Mouse (Mus musculus): ENCODE results near the gene Enox1.

Gene Enox1

DNA sequence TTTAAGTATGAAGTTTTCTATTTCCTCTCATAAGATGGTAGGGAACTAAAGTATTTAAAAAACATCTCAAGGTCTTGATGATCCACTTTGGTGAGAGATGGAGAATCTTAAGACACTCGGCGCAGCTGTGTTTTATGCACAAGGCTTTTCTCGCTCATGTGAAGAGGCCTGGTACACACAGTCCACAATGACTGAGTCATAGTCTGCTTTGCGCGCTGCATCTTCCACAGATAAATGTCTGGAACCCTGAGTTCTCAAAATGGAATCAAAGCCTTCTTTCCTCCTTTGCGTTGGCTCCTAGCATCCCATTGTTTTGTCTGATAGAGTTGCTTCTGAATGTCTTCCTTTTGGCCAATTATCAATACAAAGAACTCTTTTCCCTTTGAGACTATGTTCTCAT lies 119.0 kb downstream of the Enox1 start:
- DNase-seq = no peak

DNA sequence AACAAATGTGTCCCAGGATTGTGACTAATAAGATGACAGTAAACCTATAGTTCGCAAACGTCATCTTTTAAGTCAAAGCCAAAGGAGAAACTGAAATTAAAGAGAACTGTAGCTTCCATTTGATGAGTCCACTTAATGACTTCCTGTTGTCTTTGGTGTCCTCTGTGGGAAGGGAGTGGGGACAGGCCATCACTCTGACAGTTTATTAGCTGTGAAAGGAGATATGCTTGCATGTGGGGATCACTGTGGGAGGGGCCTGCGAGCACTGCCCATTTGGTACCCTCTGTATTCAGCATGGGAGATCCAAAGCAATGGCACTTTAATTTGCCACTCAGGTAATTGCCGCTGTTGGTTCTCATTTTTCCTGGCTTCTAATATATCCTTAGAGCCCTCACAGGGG lies 122.6 kb downstream of the Enox1 start:
- DNase-seq = no peak

DNA sequence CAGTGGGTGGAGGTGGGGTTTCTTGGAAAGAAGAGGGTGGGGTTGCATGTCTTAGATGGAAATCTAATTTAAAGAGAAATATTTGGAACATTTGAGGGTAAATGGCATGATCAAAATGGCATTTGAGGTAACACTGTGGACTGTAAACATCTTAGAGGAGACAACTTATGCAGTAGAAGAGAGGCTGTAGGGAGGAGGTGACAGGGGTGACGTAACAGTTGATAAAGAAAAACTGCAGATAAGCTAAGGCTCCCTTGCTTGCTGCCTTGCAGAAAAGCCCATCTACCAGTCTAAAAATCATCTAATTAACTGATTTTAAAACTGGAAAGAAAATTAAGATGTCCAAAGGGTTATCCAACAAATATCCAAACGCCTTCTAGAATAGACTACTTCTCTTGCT lies 123.9 kb downstream of the Enox1 start:
- DNase-seq = no peak

DNA sequence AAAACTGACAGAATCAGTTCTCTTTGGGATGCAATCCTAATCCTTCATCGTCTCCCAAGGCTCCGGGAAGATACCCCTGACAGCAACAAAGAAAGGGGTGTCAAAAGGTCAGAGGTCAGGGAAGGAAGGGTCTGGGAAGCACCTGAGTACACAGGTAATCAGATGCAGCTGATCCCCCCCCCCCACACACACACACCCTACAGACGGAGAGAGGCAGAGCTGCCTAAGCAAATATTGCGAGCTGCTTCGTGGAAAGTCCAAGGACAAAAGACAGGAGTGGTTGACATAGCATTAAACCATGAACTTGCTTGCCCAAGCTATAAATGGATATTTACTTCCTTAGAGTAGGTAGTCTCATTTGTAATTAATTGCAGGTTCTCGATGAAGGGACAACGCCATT lies 124.3 kb downstream of the Enox1 start:
- DNase-seq = no peak

DNA sequence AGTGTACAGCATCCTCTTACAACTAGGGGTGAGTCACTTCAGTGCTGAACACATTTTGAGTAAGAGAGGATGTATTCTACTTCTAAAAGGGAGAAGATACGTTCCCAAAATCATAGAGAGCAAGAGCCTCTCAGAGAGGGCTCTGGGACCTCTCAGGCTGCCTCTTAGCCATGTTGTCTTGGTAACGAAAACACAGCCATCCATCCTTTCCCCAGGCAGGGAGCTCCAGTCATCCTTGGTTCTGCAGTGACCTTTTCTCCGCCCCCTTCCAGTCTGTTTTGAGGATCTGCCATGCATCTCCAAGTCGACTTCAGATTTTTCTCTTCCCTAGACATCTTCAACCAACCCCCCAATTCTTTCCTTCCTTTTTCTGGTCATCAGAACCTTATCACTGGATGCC lies 127.4 kb downstream of the Enox1 start:
- no peak for DNase-seq

DNA sequence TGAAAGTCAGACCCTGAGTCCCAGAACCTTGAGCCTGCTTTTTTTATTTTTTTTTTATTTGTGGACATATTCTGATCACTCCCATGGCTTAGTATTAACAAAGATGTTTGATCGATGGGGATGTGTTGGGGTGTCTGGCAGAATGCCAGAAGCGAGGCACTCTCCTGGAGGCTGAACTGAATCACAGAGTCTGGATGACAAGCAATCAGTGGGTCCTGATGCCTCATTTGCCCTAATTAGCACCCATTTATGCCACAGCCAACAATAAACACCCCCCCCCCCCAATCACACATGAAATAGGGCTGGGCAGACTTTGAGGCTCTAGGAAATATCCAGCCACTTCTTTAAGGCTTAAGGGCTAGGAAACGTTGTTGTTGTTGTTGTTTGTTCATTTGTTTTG lies 128.9 kb downstream of the Enox1 start:
- DNase-seq = no peak

DNA sequence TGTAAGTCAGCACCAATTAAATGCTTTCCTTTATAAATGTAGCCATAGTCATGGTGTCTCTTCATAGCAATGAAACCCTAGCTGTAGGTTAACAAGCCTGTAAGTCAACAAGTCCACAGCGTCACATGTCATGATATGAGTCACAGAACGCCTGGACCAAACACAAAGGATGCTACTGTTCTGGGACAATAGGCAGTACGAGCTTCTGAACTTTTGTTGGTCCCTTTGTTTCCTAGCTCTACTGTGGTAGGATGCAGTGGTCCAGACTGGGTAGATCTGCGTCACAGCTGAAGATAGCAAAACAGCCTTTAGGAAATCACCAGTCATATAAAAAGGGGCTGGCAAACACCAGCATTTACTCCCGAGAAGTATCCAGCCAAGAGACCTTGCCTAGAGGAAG lies 135.2 kb downstream of the Enox1 start:
- DNase-seq = no peak

DNA sequence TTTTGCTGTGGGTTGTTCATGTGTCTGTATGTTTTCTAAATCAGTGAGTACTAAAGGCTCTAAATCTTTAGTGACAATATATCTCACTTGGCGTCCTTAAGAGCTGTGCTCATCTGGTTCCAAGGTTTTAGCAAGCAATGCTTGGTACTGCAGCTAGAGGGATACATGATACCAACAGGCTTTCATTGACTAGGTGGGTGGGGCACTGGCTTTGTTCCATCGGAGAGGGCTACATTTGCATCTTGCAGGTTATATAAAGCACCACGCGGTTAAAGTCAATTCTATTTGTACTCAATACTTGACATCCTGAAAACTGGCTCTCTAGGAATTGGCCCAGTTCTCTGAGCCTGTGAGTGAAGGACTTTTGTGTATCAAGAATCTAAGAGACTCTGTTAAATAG lies 140.5 kb downstream of the Enox1 start:
- DNase-seq = peak in 1 of 2 experiments; percentile 12

DNA sequence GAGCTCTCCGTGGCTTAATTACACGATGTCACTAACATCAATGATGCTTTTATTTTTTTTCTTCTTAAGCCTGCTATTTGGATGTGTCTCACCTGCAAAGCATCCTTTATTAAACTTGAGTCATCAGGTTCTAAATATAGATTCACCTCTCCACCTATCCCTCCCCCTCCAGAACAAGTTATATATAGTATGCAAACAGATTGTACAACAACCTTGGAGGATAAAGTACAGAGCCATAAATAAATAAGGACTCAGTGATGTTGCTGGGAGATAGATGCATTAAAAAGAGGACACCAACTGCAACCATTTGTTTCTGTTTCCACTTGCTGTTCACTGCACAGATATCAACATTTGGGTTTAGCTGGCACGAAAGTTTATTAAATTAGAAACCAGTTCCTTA lies 141.8 kb downstream of the Enox1 start:
- no peak for DNase-seq

DNA sequence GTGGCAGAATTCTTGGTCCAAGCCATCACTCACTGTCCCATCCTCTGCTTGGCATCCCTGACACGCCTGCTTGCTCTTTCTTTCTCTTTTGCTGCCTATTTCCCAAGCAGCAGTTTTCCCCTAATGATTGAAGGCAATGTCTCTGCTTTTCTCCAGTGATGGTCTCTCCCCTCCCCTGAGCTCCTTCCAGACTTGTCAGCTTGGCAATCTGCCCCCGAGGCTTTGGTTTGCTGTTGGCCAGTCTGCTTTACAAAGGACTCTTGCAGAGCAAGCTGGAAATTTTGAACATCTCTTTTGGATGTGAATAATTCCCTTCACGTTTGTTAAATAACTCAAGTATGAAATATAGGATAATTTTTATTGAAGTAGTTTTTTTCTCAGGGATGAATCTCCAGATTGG lies 153.0 kb downstream of the Enox1 start:
- DNase-seq = peak; percentile 51 to 54

DNA sequence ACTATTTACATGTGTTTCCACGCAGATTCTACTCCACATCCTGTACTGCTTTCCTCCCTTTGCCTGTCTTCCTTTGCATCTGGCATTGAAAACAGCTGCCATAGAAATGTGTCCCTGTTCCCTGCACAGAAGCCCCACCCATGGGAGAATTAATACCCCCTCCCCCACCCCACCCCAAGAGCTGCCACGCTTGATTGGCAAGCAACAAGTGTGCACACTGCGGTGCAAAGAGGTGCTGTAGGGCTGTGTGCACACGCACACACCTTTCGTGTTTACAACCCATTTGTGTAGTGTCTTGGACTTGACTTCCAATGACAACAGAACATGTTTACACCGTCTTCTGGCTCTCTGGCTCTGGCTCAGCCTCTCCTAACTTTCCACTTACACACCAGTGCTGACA lies 154.9 kb downstream of the Enox1 start:
- DNase-seq = no peak

DNA sequence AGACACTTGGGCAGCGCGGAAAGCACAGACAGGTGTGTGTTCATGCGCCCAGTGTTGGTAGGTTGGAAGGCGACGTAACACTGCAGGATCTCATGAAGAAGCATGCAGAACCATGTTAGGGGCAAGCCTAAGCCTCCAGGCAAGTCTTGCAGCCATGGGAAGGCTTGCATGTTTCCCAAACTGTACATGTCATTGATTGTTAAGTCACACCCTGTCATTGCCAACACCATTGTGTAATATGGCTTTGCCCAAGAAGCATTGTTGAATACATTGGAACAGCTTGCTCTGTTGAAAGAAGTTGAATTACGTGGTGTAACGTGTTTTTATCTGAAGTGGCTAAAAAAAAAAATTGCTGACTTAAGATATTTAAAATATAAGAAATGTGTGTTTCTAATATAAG lies 162.8 kb downstream of the Enox1 start:
- no peak for DNase-seq

DNA sequence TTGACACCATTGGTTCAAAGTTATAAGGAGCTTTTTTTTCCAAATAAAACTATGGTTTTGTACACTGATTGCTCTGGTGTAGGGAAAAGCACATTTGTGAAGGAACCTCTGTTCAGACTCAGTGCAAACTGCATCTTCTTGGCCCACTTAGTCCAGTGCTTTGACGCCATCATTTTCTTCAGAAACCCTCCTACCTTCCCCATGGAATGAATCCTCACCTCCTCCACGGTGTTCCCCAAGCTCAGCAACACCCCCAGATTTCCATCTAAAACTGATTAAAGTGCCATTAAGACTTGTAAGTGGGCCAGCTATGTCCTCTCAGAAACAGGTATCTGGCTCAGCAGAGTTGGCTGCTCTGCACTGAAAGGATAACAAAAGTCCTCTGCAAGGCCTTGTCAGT lies 167.8 kb downstream of the Enox1 start:
- no peak for DNase-seq

DNA sequence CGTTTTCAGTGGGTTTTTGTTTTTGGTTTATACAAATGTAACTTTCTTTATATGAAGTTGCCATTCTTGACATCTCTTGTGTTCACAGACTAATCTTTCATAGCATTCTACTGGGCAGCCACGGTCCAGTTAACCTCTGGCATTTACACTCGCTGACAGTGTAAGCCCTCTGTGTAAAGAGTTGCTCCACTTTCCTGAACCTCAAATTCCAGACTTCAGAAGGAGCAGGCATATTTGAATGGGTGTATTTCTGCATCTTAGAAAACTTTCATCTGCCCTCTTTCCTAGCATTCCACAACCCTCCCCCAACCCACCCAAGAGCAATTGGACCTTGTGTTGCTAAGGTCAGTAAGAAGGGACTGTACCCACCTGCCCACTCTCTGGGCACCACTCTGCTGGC lies 171.1 kb downstream of the Enox1 start:
- no peak for DNase-seq

DNA sequence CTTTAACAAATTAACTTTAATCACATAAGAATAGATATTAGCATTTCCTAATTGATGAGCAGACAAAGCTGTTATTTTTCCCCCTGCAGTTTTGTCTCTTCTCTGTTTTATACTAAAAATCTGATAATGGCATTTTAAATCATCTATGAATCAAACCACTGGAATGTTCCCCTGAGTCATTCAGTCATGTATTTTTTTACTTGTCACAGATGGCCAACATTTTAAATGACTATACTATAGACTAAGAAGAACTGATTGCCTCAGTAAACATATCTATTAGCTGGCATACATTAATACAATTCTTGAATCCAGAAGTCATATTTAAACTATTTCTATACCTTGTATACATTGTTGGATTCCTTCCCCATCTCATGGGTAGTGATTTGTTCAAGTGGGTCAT lies 173.2 kb downstream of the Enox1 start:
- DNase-seq = no peak

DNA sequence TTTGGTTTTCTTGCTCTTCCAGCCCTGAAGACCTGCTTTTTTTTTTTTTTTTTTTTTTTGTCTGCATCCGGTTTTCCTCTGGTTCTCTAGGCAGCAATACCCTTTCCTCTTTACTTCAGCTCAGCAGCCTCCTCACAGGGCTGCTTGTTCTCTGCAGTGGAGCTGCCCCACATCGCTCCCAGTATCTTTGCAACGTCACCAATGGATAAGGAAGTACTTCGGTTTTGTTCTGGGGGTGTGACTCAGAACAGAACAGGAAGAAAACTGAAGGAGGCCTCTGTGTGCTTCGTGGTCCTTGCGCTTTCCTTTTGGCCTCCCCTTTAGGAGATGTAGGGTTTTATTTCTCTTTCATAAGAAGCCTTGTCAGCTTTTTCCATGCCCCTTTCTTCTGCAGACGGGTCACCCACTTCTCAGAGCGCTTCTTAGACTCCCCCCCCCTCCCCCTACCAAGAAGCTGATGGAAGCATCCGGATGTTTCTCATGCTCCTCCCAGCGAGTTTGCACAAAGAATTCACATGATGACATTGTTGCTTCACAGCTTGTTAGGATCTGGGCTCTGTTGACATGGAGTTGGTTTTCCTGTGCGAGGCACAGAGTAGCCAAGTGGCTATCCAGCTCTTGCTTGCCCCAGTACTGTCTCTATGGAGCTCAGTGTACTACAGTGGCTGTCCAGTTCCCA lies 187.2 kb downstream of the Enox1 start:
- no peak for DNase-seq

DNA sequence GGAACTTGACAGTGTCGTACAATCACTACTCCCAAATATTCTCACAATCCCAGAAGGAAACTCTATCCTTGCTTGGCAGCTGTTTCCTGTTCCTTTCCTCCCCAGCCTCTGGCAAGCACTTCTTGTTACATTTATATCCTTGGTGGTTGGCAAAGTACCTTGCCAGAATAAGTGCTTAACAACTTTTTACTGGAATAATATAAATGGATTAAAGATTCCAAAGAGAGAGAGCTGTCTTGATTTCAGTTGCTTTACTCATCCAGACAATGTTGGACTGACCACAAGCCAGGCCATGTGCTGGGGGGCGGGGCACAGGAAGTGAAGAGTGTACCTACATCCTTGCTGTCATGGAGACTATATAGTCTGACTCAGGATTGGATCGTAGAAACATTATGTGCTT lies 189.7 kb downstream of the Enox1 start:
- DNase-seq = no peak

DNA sequence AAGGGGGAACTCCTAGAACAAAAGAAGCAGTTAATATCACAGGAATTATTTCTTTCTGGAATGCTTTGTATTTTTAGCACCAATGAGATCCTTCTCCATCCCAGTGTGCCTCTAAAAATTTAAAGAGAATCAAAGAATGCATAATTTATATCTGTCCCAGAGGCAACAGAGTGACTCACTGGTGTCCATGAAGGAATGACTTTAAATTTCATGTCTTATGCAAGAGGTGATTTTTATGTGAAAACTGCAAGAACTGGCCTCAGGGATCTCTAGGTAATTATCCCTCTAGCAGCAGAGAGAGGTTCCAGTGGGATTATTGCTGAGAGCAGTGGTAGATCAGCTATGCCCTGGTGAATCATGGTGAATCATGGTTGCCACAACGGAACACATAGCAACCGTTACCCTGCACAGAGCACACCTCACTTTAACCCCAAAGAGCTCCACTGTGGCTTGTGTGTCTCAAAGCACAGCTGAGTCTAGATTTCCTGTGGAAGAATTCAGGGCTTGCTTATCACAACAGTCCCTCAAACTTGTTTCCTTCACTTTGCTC lies 195.3 kb downstream of the Enox1 start:
- DNase-seq = no peak

DNA sequence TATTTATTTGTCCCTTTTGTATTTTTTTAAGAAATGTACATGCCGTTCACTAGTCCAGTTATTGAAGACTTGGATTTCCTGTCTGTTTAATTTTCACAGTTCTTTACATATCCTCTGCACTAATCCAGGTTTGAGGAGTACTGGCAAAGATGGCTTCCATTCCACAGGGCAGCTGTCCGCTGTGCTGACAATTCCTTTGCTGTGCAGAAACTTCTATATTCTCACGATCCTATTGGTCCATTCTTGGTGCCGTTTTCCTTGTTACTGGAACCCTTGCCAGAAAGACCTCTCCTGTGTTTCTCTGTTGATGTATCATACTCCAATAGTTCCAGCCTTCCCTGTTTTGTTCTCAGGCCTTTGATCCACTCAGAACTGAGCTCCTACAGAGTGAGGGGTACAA lies 206.1 kb downstream of the Enox1 start:
- no peak for DNase-seq

DNA sequence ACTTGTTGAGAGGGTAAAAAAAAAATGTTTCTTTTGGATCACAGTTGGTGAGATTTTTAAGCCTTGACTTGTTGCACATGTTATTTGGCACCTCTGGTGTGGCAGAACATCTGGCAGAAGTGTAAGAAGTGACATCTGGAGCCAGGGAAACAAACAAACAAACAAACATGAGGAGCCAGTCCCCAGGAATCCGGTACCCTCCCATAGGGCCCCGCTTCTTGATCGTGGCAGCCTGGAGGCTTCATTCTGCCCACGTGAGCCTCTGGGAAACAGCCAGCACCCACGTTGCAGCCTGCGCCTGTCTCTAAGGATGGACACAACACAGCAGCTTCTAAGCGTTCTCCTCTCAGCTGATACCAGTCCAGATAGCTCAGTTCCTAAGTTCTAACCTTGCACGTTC lies 211.8 kb downstream of the Enox1 start:
- DNase-seq = peak in 1 of 2 experiments; percentile 1

DNA sequence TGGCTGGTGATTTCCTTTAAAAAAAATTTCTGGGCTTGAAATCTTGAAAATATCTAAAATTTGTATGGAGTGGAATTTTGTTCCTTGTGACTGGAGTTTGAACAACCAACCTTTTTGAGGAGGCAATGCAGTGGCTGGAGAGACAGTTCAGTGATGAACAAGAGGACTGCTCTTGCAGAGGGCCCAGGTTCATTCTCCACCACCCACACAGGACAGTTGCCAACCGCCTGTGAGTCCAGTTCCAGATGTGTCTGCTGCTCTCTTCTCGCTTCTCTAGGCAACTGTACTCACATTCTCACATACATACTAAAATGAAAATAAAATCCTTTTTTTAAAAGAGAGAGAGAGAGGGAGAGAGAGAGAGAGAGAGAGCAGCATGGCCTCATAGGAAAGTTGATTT lies 212.5 kb downstream of the Enox1 start:
- peak in 1 of 2 experiments; percentile 1 for DNase-seq

DNA sequence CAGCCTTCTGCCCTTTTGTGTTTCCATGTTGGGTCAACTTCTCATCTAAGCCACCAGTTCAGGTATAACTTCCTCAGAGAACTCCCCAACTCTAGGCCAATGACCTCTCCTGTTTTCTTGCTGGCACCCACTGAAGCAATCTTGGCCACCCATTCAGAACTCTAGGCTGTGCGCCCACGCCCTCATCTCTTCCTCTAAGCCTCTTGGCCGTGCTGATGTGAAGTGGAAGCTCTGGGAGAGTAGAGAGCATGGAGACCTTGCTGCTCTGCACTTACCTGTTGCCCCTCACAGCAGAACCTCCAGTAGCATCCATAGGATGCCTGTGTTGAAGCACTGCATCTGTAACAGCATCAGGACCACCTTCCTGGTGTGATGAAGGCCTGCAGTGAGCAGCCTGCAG lies 214.0 kb downstream of the Enox1 start:
- peak in 1 of 2 experiments; percentile 7 for DNase-seq

DNA sequence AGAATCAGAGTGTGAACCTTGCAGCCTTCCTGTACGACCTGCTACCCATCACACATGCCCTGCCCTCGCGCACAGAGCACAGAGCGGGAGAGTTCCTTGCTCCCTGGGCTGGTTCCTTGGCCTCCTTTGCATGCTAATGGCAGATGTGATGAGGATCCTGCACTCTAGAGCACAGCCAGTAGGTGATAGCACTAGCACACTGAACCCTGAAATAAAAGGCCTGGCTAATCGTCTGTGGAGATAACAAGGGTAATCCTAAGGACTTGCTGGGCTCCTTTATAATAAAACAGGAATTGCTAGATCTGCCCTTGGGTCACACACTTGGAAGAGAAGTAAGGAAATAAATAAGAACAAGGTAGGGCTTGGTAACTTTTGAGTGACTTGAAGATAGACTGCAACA lies 215.4 kb downstream of the Enox1 start:
- no peak for DNase-seq

DNA sequence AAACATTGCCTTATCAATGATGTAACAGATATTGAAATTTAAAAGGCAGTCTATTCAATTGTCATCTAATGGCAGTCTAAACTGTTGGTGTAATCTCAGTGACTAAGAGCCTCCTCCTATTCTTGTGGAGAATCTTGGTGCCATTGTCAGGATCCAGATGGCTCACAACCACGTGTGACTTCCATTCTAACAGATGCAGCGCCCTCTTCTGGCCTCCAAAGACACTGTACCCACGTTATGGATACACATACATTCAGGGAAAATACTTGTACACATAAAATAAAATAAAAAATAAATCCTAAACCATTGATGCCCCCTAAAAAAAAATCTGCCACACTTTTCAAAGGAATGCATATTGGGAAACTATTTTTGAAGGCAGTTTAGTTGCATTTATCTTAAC lies 216.6 kb downstream of the Enox1 start:
- DNase-seq = no peak

DNA sequence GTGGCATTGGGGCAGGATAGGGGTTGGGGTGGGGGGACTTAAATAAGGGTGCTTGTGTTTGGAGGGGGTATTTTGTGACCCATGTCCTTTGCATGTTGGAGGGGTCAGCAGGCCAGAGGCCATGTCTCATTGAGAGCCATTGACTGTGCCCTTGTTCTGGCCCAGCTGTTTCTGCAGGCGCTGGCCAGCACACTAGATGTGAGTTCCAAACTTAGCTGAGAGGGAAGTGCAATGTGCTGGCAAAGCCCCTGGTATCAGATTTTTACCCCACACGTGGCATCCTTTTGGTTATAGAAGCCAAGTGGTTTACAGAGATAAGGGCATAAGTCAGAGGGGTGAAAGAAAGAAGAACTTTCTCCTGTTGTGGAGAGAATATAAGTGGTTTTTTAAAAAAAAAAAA lies 218.5 kb downstream of the Enox1 start:
- no peak for DNase-seq
